Mouse (Mus musculus) layer of hippocampus, postnatal 36 days (tissue): ENCODE measurements around the gene Mrps5. TPM values are rescaled to one million over a fixed set of nuclear protein-coding genes. Genes with fewer than 3 reads are reported as not detected.
A peak's percentile ranks its signal among the peaks of the same experiment; 100 is the strongest.

Experiments
- DNase-seq, 2 experiments: peaks; one replicate each; pipeline ENCODE4 v3.0.0; 2022
- total RNA-seq, 2 experiments: library from RNA; stranded (reverse); gene quantifications; 2 replicates each; pipeline ENCODE4 v1.2.3; 2021

Gene Mrps5
- total RNA-seq, 2 experiments from 2014 or later: 89.1 to 99.2 TPM

- DNase-seq: no peak
Measured at GRCm38 (mm10) chr2:127619311-127619710, 32.3 kb downstream of the Mrps5 start.

- DNase-seq: no peak
Measured at GRCm38 (mm10) chr2:127622065-127622464, 35.0 kb downstream of the Mrps5 start.

- DNase-seq: no peak
Measured at GRCm38 (mm10) chr2:127624786-127625185, 37.8 kb downstream of the Mrps5 start.

- DNase-seq: no peak
Measured at GRCm38 (mm10) chr2:127625659-127626058, 38.6 kb downstream of the Mrps5 start.

- peak; percentile 31 to 32 for DNase-seq
Measured at GRCm38 (mm10) chr2:127627354-127627753, 40.3 kb downstream of the Mrps5 start.

GRCm38 (mm10) chr2:127627990-127628570 lies 41.1 kb downstream of the Mrps5 start:
- peak in 1 of 2 experiments; percentile 20 for DNase-seq

GRCm38 (mm10) chr2:127632601-127633000 lies 45.6 kb downstream of the Mrps5 start:
- no peak for DNase-seq

- DNase-seq: no peak
Measured at GRCm38 (mm10) chr2:127635581-127635980, 48.6 kb downstream of the Mrps5 start.

- no peak for DNase-seq
Measured at GRCm38 (mm10) chr2:127638973-127639372, 52.0 kb downstream of the Mrps5 start.

GRCm38 (mm10) chr2:127643728-127644704 lies 57.0 kb downstream of the Mrps5 start:
- no peak for DNase-seq

GRCm38 (mm10) chr2:127646875-127647274 lies 59.9 kb downstream of the Mrps5 start:
- no peak for DNase-seq

- DNase-seq: no peak
Measured at GRCm38 (mm10) chr2:127648145-127648544, 61.1 kb downstream of the Mrps5 start.

GRCm38 (mm10) chr2:127649921-127650320 lies 62.9 kb downstream of the Mrps5 start:
- no peak for DNase-seq

GRCm38 (mm10) chr2:127651601-127652000 lies 64.6 kb downstream of the Mrps5 start:
- DNase-seq: no peak

- no peak for DNase-seq
Measured at GRCm38 (mm10) chr2:127652335-127652734, 65.3 kb downstream of the Mrps5 start.

GRCm38 (mm10) chr2:127652805-127653204 lies 65.8 kb downstream of the Mrps5 start:
- DNase-seq: no peak

GRCm38 (mm10) chr2:127654786-127655185 lies 67.8 kb downstream of the Mrps5 start:
- DNase-seq: no peak

- DNase-seq: no peak
Measured at GRCm38 (mm10) chr2:127655419-127655818, 68.4 kb downstream of the Mrps5 start.

- DNase-seq: peak; percentile 32 to 36
Measured at GRCm38 (mm10) chr2:127656086-127656720, 69.2 kb downstream of the Mrps5 start, which contains the start of gene Mal. Mal (minus strand) TSS chr2:127656695.
